Mouse (Mus musculus) testis, adult 2 months (tissue): ENCODE data around the gene 1810009A15Rik.

ENCODE experiments used
- CTCF ChIP-seq: fragments of 200-500 bp; IDR thresholded peaks from 2 replicates; pipeline ENCODE4 v1.5.1; 2012; ENCODE audit warnings: low read depth, mild to moderate bottlenecking, inconsistent platforms, low read length, moderate library complexity; ENCODE audit not compliant: control insufficient read depth, insufficient read depth, insufficient replicate concordance
- POLR2A ChIP-seq: fragments of 200-500 bp; IDR thresholded peaks from 2 replicates; pipeline ENCODE4 v1.6.1; 2012; ENCODE audit warnings: low read depth, mild to moderate bottlenecking, inconsistent platforms, low read length, moderate library complexity; ENCODE audit not compliant: control insufficient read depth

DNA sequence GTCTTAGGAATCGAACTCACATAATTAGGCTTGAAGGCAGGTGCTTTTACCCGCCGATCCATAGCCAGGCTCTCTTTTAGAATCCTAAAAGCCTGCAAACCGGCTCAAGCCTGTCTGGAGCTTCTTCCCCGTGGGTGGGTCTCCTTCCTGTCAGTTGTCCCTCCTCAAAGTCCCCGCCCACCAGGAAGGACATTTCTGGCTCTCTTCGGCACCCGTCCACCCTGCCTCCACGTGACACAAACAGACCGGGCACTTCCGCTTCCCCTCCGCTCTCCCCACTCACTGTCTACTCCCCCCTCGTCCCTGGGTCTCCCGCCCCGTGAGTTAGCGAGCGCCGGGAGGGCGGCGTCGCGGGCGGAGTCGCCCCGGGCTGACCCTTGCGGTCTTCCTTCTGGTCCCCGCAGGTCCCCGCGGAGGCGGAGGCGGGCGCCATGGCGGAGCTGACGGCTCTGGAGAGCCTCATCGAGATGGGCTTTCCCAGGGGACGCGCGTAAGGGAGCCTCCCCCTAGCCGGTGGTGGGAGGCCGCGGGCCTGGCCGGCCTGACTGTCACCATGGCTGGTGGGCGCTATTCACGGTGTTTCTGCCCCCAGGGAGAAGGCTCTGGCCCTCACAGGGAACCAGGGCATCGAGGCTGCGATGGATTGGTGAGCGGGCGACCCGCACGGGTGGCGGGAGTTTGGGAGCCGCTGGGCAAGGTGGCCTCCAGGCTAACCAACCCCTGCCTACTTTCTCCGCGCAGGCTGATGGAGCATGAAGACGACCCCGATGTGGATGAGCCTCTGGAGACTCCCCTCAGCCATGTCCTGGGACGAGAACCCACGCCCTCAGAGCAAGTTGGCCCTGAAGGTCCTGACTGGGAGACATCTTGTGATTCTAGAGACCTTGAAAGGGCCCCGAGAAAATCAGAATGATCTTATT, 17.1 kb upstream of the 1810009A15Rik start, which contains the start of gene Ubxn1:
- TF ChIP-seq CTCF: no peak
- TF ChIP-seq POLR2A: peak; percentile 90
